Mouse (Mus musculus): ENCODE data around the gene BC051142.
A peak's percentile ranks its signal among the peaks of the same experiment; 100 is the strongest.
"Not testable (repeated sequence)": the region's sequence is repeated elsewhere in the genome, so short reads cannot be mapped to it uniquely, and the experiment has no call there.

BC051142 gene

GRCm38 (mm10) chr17:34398058-34398710 lies 436 bp upstream of the BC051142 start:
- peak; percentile 88 for DNase-seq (ENCODE audit: low spot score)

- DNase-seq (ENCODE audit: low spot score), result no peak
These were observed 735 bp downstream of the BC051142 start for GRCm38 (mm10) chr17:34399394-34399715.

GRCm38 (mm10) chr17:34411117-34411516 lies 12.5 kb downstream of the BC051142 start:
- peak; percentile 66 for DNase-seq (ENCODE audit: low spot score)

GRCm38 (mm10) chr17:34420014-34420413 lies 21.4 kb downstream of the BC051142 start:
- DNase-seq (ENCODE audit: low spot score), result no peak

- DNase-seq (ENCODE audit: low spot score), result no peak
These were observed 29.0 kb downstream of the BC051142 start for GRCm38 (mm10) chr17:34427597-34427996.

- peak; percentile 4 for DNase-seq (ENCODE audit: low spot score)
These were observed 38.5 kb downstream of the BC051142 start for GRCm38 (mm10) chr17:34437120-34437519.

- DNase-seq (ENCODE audit: low spot score), result no peak
These were observed 39.0 kb downstream of the BC051142 start for GRCm38 (mm10) chr17:34437606-34438005.

GRCm38 (mm10) chr17:34438588-34438987 lies 40.0 kb downstream of the BC051142 start:
- no peak for DNase-seq (ENCODE audit: low spot score)

GRCm38 (mm10) chr17:34439795-34440194 lies 41.2 kb downstream of the BC051142 start:
- DNase-seq (ENCODE audit: low spot score), result peak; percentile 9

GRCm38 (mm10) chr17:34441990-34442389 lies 43.4 kb downstream of the BC051142 start:
- no peak for DNase-seq (ENCODE audit: low spot score)

GRCm38 (mm10) chr17:34448473-34449041 lies 49.9 kb downstream of the BC051142 start:
- no peak for DNase-seq (ENCODE audit: low spot score)

GRCm38 (mm10) chr17:34457668-34458067 lies 59.0 kb downstream of the BC051142 start:
- no peak for DNase-seq (ENCODE audit: low spot score)

- no peak for DNase-seq (ENCODE audit: low spot score)
These were observed 60.6 kb downstream of the BC051142 start for GRCm38 (mm10) chr17:34459255-34459654.

GRCm38 (mm10) chr17:34465906-34466305 lies 67.3 kb downstream of the BC051142 start:
- not testable (repeated sequence) for DNase-seq (ENCODE audit: low spot score)

GRCm38 (mm10) chr17:34470491-34470890 lies 71.9 kb downstream of the BC051142 start:
- no peak for DNase-seq (ENCODE audit: low spot score)

- DNase-seq (ENCODE audit: low spot score), result no peak
These were observed 76.4 kb downstream of the BC051142 start for GRCm38 (mm10) chr17:34475060-34475459.

- DNase-seq (ENCODE audit: low spot score), result no peak
These were observed 77.8 kb downstream of the BC051142 start for GRCm38 (mm10) chr17:34476427-34476826.

GRCm38 (mm10) chr17:34477238-34478013 lies 78.8 kb downstream of the BC051142 start, which contains the start of gene Btnl4:
Gene Btnl4, minus strand, starts transcription at chr17:34477318.
- DNase-seq (ENCODE audit: low spot score), result not testable (repeated sequence)

- no peak for DNase-seq (ENCODE audit: low spot score)
These were observed 94.2 kb downstream of the BC051142 start for GRCm38 (mm10) chr17:34492796-34493195.

- DNase-seq (ENCODE audit: low spot score), result not testable (repeated sequence)
These were observed 96.5 kb downstream of the BC051142 start for GRCm38 (mm10) chr17:34495156-34495555.

GRCm38 (mm10) chr17:34496539-34496938 lies 97.9 kb downstream of the BC051142 start:
- DNase-seq (ENCODE audit: low spot score), result no peak

GRCm38 (mm10) chr17:34497319-34497718 lies 98.7 kb downstream of the BC051142 start:
- not testable (repeated sequence) for DNase-seq (ENCODE audit: low spot score)

GRCm38 (mm10) chr17:34497726-34498125 lies 99.1 kb downstream of the BC051142 start:
- not testable (repeated sequence) for DNase-seq (ENCODE audit: low spot score)

Measured in lung, postnatal 25 days (tissue).